Mouse (Mus musculus): ENCODE measurements around the gene Dnajc7. TPM values are rescaled to one million over a fixed set of nuclear protein-coding genes. Genes with fewer than 3 reads are reported as not detected.
A peak's percentile ranks its signal among the peaks of the same experiment; 100 is the strongest.
"Not testable (repeated sequence)": the region's sequence is repeated elsewhere in the genome, so short reads cannot be mapped to it uniquely, and the experiment has no call there.

The Dnajc7 gene
- total RNA-seq, 2 experiments from 2014 or later = 143 to 179 TPM

DNA sequence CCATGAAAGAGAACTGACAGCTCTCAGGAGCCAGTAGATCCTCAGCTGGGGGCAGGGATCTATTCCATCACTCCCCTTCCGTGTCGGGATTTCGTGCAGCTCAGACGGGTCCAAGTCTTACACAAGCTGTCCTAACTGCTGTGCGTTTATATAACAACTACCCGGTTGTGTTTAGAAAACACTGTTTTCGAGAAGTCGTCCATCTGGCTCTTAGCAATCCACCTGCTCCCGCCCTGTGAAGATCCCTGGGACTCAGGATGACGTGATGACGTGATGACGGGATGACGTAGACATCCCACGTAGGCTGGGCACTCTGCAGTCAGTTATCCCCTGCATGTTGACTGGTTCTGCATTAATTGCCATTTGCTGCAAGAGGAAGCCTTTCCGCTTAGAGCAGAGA, 55.7 kb downstream of the Dnajc7 start:
- DNase-seq = no peak
- intact Hi-C loops (cut with DNase I; ENCODE audit: low total_unique reads) = no loop called here

DNA sequence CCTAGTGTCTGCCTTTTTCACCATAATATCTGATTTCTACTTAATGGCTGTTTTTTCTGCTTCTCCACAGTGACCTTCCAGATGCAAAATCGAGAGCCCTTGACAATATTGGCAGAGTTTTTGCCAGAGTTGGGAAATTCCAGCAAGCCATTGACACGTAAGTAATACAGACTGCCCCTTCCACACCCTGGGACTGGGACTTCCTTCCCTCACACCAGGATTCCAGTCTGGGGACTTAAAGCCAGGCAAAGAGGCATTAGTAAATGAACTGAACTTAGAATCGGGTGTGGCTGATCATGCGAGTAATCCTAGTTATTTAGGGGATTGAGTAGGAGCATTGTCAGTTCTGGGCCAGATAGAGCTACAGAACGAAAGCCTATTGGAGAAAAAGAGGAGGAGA, 58.2 kb downstream of the Dnajc7 start:
- DNase-seq = no peak
- intact Hi-C loops (cut with DNase I; ENCODE audit: low total_unique reads) = no loop called here

DNA sequence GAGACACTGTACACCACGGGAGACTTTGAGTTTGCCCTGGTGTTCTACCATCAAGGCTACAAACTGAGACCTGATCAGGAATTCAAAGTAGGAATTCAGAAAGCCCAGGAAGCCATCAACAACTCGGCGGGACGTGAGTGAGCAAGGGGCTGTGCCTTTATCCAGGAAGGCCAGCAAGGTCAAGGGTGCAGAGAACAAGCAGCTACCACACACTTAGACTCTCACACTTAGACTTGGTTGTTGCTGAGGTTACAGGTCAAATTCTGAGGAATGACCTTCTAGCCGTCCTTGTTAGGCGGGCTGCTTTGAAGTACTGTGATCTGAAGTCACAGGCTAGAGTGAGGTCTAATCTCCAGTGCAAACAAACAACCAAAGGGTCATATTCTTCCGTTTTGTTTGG, 60.5 kb downstream of the Dnajc7 start:
- DNase-seq = no peak
- intact Hi-C loops (cut with DNase I; ENCODE audit: low total_unique reads) = loop anchor here (5.0 to 10.0 kb wide), 2 partner anchors 72 to 135 kb away; no protein-coding TSS in a partner anchor

DNA sequence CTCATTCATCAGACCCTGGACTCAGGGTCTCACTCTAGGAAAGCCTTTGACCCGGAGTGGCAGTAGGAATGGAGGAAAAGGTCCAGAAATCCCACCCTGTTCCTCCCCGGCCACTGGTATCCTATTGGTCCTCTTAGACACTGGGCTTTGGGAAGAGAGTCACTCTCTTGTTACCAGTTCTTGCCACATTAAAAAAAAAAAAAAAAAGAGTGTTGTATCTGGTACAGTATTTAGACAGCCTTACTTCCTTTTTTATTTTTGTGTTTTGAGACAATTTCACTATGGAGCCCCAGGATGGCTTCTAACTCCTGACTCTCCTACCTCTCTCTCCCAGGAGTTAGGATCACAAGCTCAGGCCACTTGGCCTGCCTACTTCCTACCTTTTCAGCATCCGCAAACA, 62.4 kb downstream of the Dnajc7 start:
- intact Hi-C loops (cut with DNase I; ENCODE audit: low total_unique reads) = loop anchor here (5.0 to 10.0 kb wide), 2 partner anchors 70 to 133 kb away; no protein-coding TSS in a partner anchor
- DNase-seq = no peak

DNA sequence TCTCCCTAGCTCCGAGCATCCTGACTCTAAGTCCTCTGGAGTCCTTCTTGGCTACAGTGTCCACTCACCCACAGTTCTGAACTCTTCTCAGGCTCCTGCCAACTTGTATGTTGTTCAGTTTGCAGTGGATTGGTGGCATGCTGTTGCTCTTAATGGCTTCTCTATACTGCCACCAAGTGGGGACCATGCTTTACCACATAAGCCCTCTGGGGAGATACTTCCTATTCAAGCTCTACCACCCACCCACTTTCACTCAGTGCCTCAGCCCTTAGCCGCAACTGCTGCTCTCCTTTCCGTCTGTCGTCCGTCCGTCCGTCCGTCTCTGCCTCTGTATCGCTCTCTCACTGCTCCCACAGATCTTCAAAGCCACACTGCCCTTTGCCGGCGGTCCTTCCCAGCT, 64.4 kb downstream of the Dnajc7 start:
- intact Hi-C loops (cut with DNase I; ENCODE audit: low total_unique reads) = loop anchor here (5.0 to 10.0 kb wide), 2 partner anchors 68 to 131 kb away; no protein-coding TSS in a partner anchor
- peak; percentile 41 for DNase-seq

DNA sequence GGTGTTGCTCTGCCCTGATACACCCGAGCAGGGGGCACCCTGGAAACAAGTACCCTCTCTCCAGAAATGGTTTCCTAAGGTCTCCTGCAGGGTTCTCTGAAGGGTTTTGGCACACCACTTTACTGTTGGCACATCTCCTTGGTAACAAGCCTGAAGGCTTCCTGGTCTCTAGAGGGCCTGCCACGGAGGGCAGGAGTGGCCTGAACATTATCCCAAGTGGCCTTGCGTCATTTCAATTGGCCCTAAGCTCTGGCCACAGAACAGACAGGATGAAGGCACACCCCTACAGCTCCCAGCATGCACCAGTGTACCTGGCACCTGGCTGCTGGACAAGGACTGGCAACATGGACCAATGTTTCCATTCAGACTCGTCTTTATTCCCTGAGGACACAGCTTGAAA, 67.1 kb downstream of the Dnajc7 start:
- DNase-seq = no peak
- intact Hi-C loops (cut with DNase I; ENCODE audit: low total_unique reads) = loop anchor here (5.0 to 10.0 kb wide), 2 partner anchors 36 to 128 kb away; no protein-coding TSS in a partner anchor

DNA sequence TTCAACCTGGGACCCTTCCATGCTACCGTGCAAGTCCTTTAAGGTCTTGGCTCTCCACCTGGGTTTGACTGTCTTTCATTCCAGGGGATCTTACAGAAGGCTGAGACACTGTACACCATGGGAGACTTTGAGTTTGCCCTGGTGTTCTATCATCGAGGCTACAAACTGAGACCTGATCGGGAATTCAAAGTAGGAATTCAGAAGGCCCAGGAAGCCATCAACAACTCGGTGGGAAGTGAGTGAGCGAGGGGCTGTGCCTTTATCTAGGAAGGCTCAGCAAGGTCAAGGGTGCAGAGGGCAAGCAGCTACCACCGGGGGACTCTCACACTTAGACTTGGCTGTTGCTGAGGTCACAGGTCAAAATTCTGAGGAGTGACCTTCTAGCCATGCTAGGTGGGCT, 69.9 kb downstream of the Dnajc7 start:
- intact Hi-C loops (cut with DNase I; ENCODE audit: low total_unique reads) = loop anchor here (5.0 to 10.0 kb wide), 2 partner anchors 33 to 125 kb away; no protein-coding TSS in a partner anchor
- no peak for DNase-seq

DNA sequence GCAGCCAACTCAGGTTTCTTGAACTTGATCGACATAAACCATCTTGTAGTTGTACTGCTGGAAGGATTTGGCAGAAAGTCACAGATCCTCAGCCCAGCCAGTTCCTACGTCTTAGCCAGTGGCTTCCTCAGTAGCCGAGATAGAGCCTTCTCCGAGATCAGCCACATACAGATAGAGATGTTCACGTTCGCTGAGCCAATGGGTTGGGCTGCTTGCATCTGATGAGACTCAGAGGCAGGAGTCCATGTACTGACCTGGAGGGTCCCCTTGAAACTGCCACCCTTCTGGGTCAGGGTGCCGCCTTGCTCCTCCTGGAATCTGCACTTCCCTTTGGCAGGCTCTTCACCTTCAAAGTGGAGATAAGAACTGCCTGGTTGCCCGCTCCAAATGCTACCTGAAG, 70.5 kb downstream of the Dnajc7 start:
- no peak for DNase-seq
- intact Hi-C loops (cut with DNase I; ENCODE audit: low total_unique reads) = no loop called here

DNA sequence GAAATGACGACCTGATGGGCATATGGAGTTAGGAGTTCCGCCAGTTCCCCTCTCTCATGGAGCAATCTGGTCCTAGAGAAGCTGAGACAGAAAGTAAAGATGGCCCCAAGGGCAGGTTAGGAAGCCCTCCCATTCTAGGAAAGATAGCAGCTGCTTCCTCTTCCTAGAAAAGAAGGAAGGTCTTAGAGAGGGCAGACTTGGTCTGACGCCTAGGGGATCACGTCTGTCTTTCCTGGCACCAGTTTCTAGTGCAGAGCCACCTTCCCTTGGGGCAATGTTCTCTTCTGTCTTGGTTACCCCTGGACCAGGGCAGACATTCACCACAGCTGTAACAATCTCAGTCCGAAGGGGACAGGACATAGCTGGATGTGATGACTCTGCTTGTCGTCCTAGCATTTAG, 71.8 kb downstream of the Dnajc7 start:
- DNase-seq = no peak
- intact Hi-C loops (cut with DNase I; ENCODE audit: low total_unique reads) = no loop called here

DNA sequence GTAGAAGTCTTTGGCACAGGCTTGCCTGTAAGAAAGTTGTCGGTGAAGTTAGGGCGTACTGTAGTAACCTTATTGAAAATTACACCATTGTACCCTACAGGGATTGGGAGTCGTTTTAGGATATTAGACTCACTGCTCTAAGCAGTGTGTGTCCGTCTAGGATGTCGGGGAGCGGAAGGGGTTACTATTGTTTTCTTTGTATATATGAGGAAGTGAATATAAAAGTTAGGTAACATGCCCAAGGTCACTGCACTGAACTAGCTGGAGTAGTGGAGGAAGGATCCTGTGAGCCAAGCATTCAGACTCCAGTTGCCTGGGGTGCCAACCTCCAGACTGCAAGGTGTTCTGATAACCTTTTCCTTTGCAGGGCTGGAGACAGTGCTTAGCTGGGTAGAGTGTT, 73.0 kb downstream of the Dnajc7 start:
- intact Hi-C loops (cut with DNase I; ENCODE audit: low total_unique reads) = no loop called here
- no peak for DNase-seq

DNA sequence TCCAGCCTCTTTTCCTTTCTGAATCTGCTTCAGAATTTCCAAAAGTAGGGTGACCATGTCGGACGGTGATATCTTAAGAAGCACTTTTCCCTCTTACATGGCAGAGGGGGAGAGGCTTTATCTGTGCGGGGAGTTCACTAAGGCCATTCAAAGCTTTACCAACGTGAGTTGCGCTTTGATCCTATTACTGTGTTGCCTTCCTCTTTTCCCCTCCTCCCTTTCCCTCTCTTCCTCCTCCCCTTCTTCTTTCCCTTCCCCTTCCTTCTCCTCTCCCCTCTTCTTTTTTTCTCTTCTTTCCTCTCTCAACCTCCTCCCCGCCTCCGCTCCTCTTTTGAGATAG, 74.3 kb downstream of the Dnajc7 start:
- intact Hi-C loops (cut with DNase I; ENCODE audit: low total_unique reads) = no loop called here
- no peak for DNase-seq

DNA sequence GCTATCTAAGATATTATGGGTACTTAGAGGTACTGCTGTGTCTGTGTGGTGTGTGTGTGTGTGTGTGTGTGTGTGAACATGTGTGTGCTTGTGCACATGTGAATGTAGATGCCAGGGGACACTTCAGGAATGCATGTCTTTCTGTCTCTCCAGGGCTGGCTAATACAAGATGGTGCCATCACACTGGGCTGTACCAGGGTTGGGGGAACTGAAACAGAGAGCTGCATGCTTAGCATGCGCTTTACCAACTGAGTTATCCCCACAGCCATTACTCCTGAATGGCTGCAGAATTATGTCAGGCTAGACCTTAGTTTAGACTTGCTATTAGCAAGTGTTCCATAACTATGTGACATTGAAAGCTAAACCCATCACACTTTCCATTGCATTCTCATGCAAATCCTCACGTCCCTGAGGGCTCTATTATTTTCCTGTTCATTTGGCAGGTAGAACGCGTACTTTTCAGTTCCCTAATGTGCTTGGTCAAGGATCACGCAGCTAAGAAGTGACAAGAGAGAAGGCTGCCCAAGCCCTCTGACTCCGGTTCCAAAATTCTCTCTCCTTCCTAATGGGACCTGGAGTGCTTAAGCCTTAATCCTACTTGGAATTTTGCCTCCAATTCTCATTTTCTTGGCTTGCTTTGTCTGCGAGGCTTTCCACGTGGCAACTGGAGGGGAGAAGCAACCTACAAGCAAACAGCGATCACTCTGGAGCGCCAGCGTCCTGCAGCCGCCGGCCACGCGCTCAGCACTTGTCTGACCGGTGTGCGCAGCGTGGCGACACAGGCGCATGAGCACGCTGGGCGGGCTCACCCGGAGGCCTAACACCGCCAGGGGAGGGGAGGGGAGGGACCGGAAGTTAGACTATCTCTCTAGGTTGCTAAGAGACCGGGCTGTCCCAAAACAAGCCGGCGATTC, 74.9 kb downstream of the Dnajc7 start, which contains the start of gene Ttc25:
Ttc25 (plus strand) TSS at position 776 of the 914 bp plus-strand sequence.
- peak; percentile 91 for DNase-seq
- intact Hi-C loops (cut with DNase I; ENCODE audit: low total_unique reads) = no loop called here

DNA sequence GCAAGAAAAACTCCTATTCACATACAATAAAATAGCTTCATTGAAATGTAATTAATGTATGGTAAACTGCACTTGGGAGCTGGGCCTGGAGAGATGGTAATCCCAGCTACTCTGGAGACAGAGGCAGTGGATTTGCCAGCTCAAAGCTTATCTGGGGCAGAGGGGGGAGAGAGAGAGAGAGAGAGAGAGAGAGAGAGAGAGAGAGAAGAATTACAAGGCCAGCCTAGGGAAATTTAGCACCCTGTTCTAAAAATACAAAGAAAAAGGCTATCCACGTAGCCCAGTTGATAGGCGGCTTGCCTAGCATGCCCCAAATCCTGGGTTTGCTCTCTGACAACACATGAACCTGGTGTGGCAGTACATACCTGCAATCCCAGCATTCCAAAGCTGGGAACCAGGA, 78.4 kb downstream of the Dnajc7 start:
- intact Hi-C loops (cut with DNase I; ENCODE audit: low total_unique reads) = no loop called here
- DNase-seq = no peak

DNA sequence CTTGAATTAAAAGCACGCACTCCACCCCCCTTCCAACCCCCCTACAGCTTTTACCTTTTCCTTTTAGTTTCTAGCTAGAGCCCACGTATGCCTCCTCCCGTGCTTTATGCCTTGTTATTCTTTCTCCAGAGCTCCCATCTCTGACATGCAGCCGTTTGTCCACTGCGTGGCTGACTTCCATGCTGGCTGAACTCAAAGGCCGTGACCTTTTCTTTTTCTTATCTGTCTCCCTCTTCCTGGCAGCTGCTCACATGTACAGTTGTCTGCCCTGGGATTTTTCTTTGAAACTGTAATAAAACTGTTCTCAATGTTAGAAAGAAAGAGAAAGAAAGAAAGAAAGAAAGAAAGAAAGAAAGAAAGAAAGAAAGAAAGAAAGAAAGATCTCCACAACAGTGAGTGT, 79.0 kb downstream of the Dnajc7 start:
- intact Hi-C loops (cut with DNase I; ENCODE audit: low total_unique reads) = no loop called here
- DNase-seq = no peak

DNA sequence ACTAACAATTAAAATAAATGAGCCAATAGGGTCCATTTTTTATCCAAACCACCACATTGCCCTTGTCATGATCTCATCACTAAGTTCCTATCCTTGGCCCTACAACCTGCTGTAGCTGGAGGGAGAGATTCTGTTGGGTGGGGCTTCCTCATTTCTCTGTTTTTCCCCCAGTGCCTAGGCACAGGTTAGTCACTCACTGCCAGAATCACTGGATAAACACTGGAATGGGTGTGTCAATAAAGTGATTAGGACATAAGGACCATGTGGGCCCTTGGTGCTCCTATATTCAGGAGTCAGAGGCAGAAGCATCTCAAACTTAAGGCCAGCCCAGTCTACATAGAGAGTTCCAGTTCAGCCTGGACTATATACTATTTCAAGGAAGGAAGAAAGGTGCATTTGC, 83.5 kb downstream of the Dnajc7 start:
- intact Hi-C loops (cut with DNase I; ENCODE audit: low total_unique reads) = no loop called here
- no peak for DNase-seq

DNA sequence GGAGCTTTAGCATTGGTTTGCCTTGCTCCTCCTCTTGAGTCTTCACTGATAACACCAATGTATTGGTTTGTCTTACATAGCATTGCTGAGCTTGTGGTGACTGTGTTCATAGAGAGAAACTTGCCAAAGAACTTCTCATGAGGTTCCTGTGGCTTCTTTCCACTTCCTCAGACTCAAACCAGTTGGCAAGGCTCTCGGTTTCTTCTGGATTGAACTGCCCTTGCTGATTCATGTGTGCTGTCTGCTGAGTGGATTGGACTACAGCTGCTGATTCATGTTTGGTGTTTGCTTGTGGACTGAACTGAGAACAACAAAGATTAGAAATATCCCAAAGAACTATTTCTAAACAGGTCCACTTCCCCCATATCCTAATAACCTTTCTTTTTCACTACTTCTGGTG, 84.0 kb downstream of the Dnajc7 start:
- intact Hi-C loops (cut with DNase I; ENCODE audit: low total_unique reads) = no loop called here
- no peak for DNase-seq

DNA sequence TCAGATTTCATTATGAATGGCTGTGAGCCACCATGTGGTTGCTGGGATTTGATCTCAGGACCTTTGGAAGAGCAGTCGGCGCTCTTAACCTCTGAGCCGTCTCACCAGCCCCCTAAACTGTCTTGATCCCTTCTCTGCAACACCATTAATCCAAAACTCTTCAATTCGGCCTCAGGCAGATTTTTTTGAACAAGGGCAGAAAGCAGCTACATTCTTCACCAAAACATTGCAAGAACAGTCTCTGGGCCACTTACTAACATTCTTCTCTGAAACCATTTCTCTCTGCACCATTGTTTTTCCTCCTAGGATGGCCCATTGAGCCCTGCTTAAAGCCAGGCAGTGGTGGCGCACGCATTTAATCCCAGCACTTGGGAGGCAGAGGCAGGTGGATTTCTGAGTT, 85.1 kb downstream of the Dnajc7 start:
- DNase-seq; intact Hi-C loops (cut with DNase I; ENCODE audit: low total_unique reads): not testable (repeated sequence)

DNA sequence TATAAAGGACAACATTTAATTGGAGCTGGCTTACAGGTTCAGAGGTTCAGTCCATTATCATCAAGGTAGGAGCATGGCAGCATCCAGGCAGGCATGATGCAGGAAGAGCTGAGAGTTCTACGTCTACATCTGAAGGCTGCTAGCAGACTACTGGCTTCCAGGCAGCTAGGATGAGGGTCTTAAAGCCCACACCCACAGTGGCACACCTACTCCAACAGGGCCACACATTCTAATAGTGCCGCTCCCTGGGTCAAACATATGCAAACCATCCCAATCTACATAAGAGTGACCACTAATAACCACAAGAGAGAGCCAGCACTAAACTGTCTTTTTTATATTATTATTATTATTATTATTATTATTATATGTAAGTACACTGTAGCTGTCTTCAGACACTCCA, 85.6 kb downstream of the Dnajc7 start:
- intact Hi-C loops (cut with DNase I; ENCODE audit: low total_unique reads); DNase-seq: not testable (repeated sequence)

DNA sequence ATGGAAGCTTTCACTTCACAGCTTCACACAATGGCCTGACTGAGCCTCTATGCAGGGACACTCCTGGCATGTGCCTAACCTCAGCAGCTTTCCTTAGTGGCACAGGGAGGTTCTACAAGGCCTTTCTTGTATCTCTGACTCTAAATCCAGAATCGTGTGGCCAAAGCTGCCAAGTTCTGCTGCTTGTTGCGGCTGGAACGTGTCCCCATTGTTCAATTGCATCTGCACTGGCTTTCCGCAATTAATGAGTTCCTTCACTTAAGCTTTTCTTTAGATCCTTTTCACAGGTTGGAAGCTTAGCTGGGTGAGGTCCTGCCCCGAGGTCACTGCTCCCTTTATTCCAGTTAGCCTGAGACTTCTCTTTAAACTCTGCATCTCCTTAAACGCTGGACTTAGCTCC, 86.1 kb downstream of the Dnajc7 start:
- no peak for DNase-seq
- intact Hi-C loops (cut with DNase I; ENCODE audit: low total_unique reads) = no loop called here

Measured in gastrocnemius, postnatal 14 days (tissue).